Mouse (Mus musculus) spleen, postnatal 0 days (tissue): ENCODE data around the gene C1qtnf3. TPM values are rescaled to one million over a fixed set of nuclear protein-coding genes. Genes with fewer than 3 reads are reported as not detected.

Experiments
- polyA plus RNA-seq: library from polyadenylated mRNA; unstranded; fragments of >200 nt; fragmentation: Nextera tagmentation; extraction: Ambion mirVana; gene quantifications from 2 replicates; pipeline ENCODE4 v1.2.1, GENCODE M21; 2015

Gene C1qtnf3
- 2.0 and 3.5 TPM in 2 replicates for polyA plus RNA-seq

GRCm38 (mm10) chr15:10951951-10952759, at the start of gene C1qtnf3:
C1qtnf3 (plus strand) TSS chr15:10952332.

GRCm38 (mm10) chr15:10981377-10982063, 29.4 kb downstream of the C1qtnf3 start, which contains the start of gene Amacr:
Amacr (plus strand) TSS chr15:10981756.

GRCm38 (mm10) chr15:11000421-11000820, 48.3 kb downstream of the C1qtnf3 start, which contains the start of gene Slc45a2:
Slc45a2 (plus strand) TSS chr15:11000721.

Other genes starting within 250 kb of the C1qtnf3 start
- gene Rai14, start 237.7 kb upstream of the C1qtnf3 start, polyA plus RNA-seq = 11.1 and 15.3 TPM in 2 replicates
- gene Amacr, start 29.4 kb downstream of the C1qtnf3 start, polyA plus RNA-seq = 4.2 and 4.7 TPM in 2 replicates
- gene Slc45a2, start 48.4 kb downstream of the C1qtnf3 start, polyA plus RNA-seq = 0.04 TPM in 1 of 2 replicates, not detected in the other
- gene Rxfp3, start 85.7 kb downstream of the C1qtnf3 start, polyA plus RNA-seq = not detected in 2 replicates
- gene Adamts12, start 112.5 kb downstream of the C1qtnf3 start, polyA plus RNA-seq = 1.1 and 1.3 TPM in 2 replicates